Mouse (Mus musculus) CH12.LX (cell line): Measurements from ENCODE around the gene Myoc. TPM values are rescaled to one million over a fixed set of nuclear protein-coding genes. Genes with fewer than 3 reads are reported as not detected.
"Not testable (repeated sequence)": the region's sequence is repeated elsewhere in the genome, so short reads cannot be mapped to it uniquely, and the experiment has no call there.

ENCODE experiments used
- DNase-seq: peaks from one replicate; pipeline ENCODE4 v3.0.0-alpha.2; 2013; ENCODE audit errors: extremely low read depth
- H3K27ac ChIP-seq: 2 replicates; pipeline ENCODE4 v1.5.1; 2012; ENCODE audit warnings: low read depth, mild to moderate bottlenecking, control low read depth, moderate library complexity; ENCODE audit not compliant: insufficient read depth
- H3K27me3 ChIP-seq: replicated peaks from 2 replicates; pipeline ENCODE3; 2012; ENCODE audit warnings: inconsistent platforms
- H3K36me3 ChIP-seq, 2 experiments: replicated peaks in 1 of 2; 2 replicates each; pipeline versions ENCODE3 to v1.6.1; 2012; ENCODE audit warnings: inconsistent platforms in 1 of 2, low read length in 1 of 2, mild to moderate bottlenecking in 1 of 2, mixed read lengths in 1 of 2, moderate library complexity in 1 of 2; ENCODE audit not compliant: control insufficient read depth in 1 of 2, insufficient read depth in 1 of 2
- H3K4me1 ChIP-seq, 2 experiments: 2 replicates each; pipeline ENCODE4 v1.6.1; 2012; ENCODE audit warnings: inconsistent platforms in 1 of 2, moderate library complexity in 1 of 2; ENCODE audit not compliant: insufficient read depth in 2 of 2, control insufficient read depth in 1 of 2
- H3K4me2 ChIP-seq: 2 replicates; pipeline ENCODE4 v1.6.1; 2012; ENCODE audit warnings: low read depth, mild to moderate bottlenecking, control low read depth; ENCODE audit not compliant: poor library complexity, insufficient read depth, severe bottlenecking
- H3K4me3 ChIP-seq, 3 experiments: fragments of 150-350 bp in 1 of 3; sonication (generic) in 1 of 3; replicated peaks in 1 of 3; 2 replicates each; pipeline versions ENCODE3 to v1.5.1; 2011 to 2012; ENCODE audit warnings: low read depth in 2 of 3, low read length in 2 of 3, mild to moderate bottlenecking in 2 of 3, moderate library complexity in 2 of 3, control low read depth in 1 of 3, improper control_type of control experiment in 1 of 3, inconsistent platforms in 1 of 3, mixed read lengths in 1 of 3; ENCODE audit not compliant: poor library complexity in 1 of 3
- H3K79me2 ChIP-seq: replicated peaks from 2 replicates; pipeline ENCODE4 v1.6.1; 2012; ENCODE audit warnings: mild to moderate bottlenecking, moderate library complexity; ENCODE audit not compliant: control insufficient read depth, poor library complexity, insufficient read depth, severe bottlenecking; ENCODE audit errors: extremely low read depth
- H3K9ac ChIP-seq: 2 replicates; pipeline ENCODE4 v1.6.1; 2012; ENCODE audit warnings: low read depth, mild to moderate bottlenecking, control low read depth, moderate library complexity; ENCODE audit not compliant: insufficient read depth
- H3K9me3 ChIP-seq: replicated peaks from 2 replicates; pipeline ENCODE3; 2012; ENCODE audit warnings: low read length, inconsistent platforms, mixed read lengths
- CHD2 ChIP-seq: IDR thresholded peaks from 2 replicates; pipeline ENCODE4 v1.6.1; 2011; ENCODE audit warnings: low read length, improper control_type of control experiment
- CTCF ChIP-seq, 2 experiments: IDR thresholded peaks in 1 of 2; conservative IDR thresholded peaks in 1 of 2; 2 replicates each; pipeline ENCODE4 v1.5.1; 2011 to 2012; ENCODE audit warnings: low read depth in 2 of 2, low read length in 2 of 2, improper control_type of control experiment in 1 of 2, inconsistent platforms in 1 of 2, mild to moderate bottlenecking in 1 of 2, moderate library complexity in 1 of 2
- ELF1 ChIP-seq: IDR thresholded peaks from 2 replicates; pipeline ENCODE4 v1.6.1; 2014; ENCODE audit warnings: low read depth, mild to moderate bottlenecking, inconsistent platforms, low read length, improper control_type of control experiment
- HCFC1 ChIP-seq: IDR thresholded peaks from 2 replicates; pipeline ENCODE4 v1.6.1; 2012; ENCODE audit warnings: low read depth, mild to moderate bottlenecking, inconsistent platforms, low read length, improper control_type of control experiment
- JUND ChIP-seq: conservative IDR thresholded peaks from 2 replicates; pipeline ENCODE4 v1.6.1; 2011; ENCODE audit warnings: low read depth, low read length, improper control_type of control experiment
- KAT2A ChIP-seq: IDR thresholded peaks from 2 replicates; pipeline ENCODE4 v1.6.1; 2012; ENCODE audit warnings: low read length, improper control_type of control experiment, inconsistent platforms; ENCODE audit not compliant: insufficient replicate concordance
- MAFK ChIP-seq: IDR thresholded peaks from 2 replicates; pipeline ENCODE4 v1.6.1; 2011; ENCODE audit warnings: low read length, improper control_type of control experiment; ENCODE audit not compliant: insufficient replicate concordance
- MAZ ChIP-seq: IDR thresholded peaks from 2 replicates; pipeline ENCODE4 v1.6.1; 2012; ENCODE audit warnings: low read depth, mild to moderate bottlenecking, inconsistent platforms, low read length, improper control_type of control experiment, moderate library complexity
- MYC ChIP-seq: IDR thresholded peaks from 2 replicates; pipeline ENCODE4 v1.6.1; 2011; ENCODE audit warnings: low read depth, mild to moderate bottlenecking, improper control_type of control experiment, low read length
- NRF1 ChIP-seq: IDR thresholded peaks from 2 replicates; pipeline ENCODE4 v1.6.1; 2014; ENCODE audit warnings: low read depth, mild to moderate bottlenecking, inconsistent platforms, low read length, improper control_type of control experiment, moderate library complexity
- SIN3A ChIP-seq: IDR thresholded peaks from 2 replicates; pipeline ENCODE4 v1.6.1; 2012; ENCODE audit warnings: low read length, improper control_type of control experiment, inconsistent platforms
- SMC3 ChIP-seq: IDR thresholded peaks from 2 replicates; pipeline ENCODE4 v1.6.1; 2011; ENCODE audit warnings: low read depth, low read length, improper control_type of control experiment
- TBP ChIP-seq: conservative IDR thresholded peaks from 2 replicates; pipeline ENCODE4 v1.6.1; 2011; ENCODE audit warnings: low read depth, low read length, improper control_type of control experiment
- TCF12 ChIP-seq: IDR thresholded peaks from 2 replicates; pipeline ENCODE4 v1.6.1; 2014; ENCODE audit warnings: low read depth, mild to moderate bottlenecking, inconsistent platforms, low read length, improper control_type of control experiment
- UBTF ChIP-seq: IDR thresholded peaks from 2 replicates; pipeline ENCODE4 v1.6.1; 2012; ENCODE audit warnings: low read depth, mild to moderate bottlenecking, inconsistent platforms, low read length, improper control_type of control experiment, moderate library complexity
- ZC3H11A ChIP-seq: IDR thresholded peaks from 2 replicates; pipeline ENCODE4 v1.6.1; 2012; ENCODE audit warnings: low read depth, mild to moderate bottlenecking, inconsistent platforms, low read length, improper control_type of control experiment
- ZNF384 ChIP-seq: IDR thresholded peaks from 2 replicates; pipeline ENCODE4 v1.6.1; 2012; ENCODE audit warnings: low read depth, low read length, improper control_type of control experiment, inconsistent platforms
- dilution Hi-C: fragments of 300-500 bp; cut with MboI; formaldehyde crosslinking; loops from 2 replicates; pipeline ENCODE4 v1.14.3; 2020; ENCODE audit warnings: low sequenced_read_pairs; ENCODE audit not compliant: extremely low pct_unique_long_range_greater_than_20kb, extremely low pct_ligation_motif_present
- in situ Hi-C: fragments of 300-500 bp; cut with MboI; formaldehyde crosslinking; loops from 3 replicates; pipeline ENCODE4 v1.14.3; 2019; ENCODE audit warnings: low sequenced_read_pairs, low pct_ligation_motif_present, low pct_unique_long_range_greater_than_20kb, mixed read lengths
- polyA plus RNA-seq: library from polyadenylated mRNA; unstranded; fragments of >175 nt; gene quantifications from 2 replicates; pipeline ENCODE4 v1.2.1, GENCODE M21; 2012; ENCODE audit warnings: low read depth; ENCODE audit not compliant: insufficient read length
- total RNA-seq, 2 experiments: library from RNA; depleted of rRNA; stranded (reverse); fragments of 300-350 nt in 1 of 2; fragments of >200 nt in 1 of 2; gene quantifications; 2 replicates each; pipeline ENCODE4 v1.2.3; 2012 to 2014

Myoc gene
- total and polyA plus RNA-seq, 3 experiments = not detected

GRCm38 (mm10) chr1:162623895-162624294 is 15.1 kb upstream of the Myoc start:
- no peak for DNase-seq
- Histone ChIP-seq H3K4me3 (no peak overlapping the region), H3K4me2 (no peak overlapping the region), H3K4me1 (peaks cover 0 to 4% of the 10 kb centered on the region in 2 experiments; a peak in 1 of 4 replicates), H3K79me2 (no peaks in the 10 kb centered on the region), H3K9ac (no peak overlapping the region), H3K9me3 (no peaks in the 10 kb centered on the region), H3K27ac (no peak overlapping the region), H3K36me3 (no peaks in the 10 kb centered on the region), H3K27me3 (no peaks in the 10 kb centered on the region)
- no peak for TF ChIP-seq SIN3A
- no peak for TF ChIP-seq JUND
- TF ChIP-seq TCF12 = no peak
- TF ChIP-seq CHD2 = no peak
- no peak for TF ChIP-seq ELF1
- TF ChIP-seq MAFK = no peak
- no peak for TF ChIP-seq MAZ
- no peak for TF ChIP-seq SMC3
- no peak for TF ChIP-seq TBP
- TF ChIP-seq KAT2A = no peak
- no peak for TF ChIP-seq CTCF (conservative IDR thresholded peaks at IDR 0.05 in 1 of 2, IDR thresholded peaks at IDR 0.05 in 1 of 2; ENCODE audit: low read depth in 2 of 2, low read length in 2 of 2)
- TF ChIP-seq ZC3H11A = no peak
- TF ChIP-seq MYC = no peak
- no peak for TF ChIP-seq UBTF
- no peak for TF ChIP-seq HCFC1
- in situ Hi-C loops (no loop called here), dilution Hi-C loops (no loop called here)

- Histone ChIP-seq H3K27me3 (no peaks in the 10 kb centered on the region), H3K4me1 (peaks cover 0 to 4% of the 10 kb centered on the region in 2 experiments; a peak in 1 of 4 replicates), H3K27ac (no peak overlapping the region), H3K9ac (no peak overlapping the region), H3K79me2 (no peaks in the 10 kb centered on the region), H3K4me3 (no peak overlapping the region), H3K4me2 (no peak overlapping the region), H3K9me3 (no peaks in the 10 kb centered on the region), H3K36me3 (no peaks in the 10 kb centered on the region)
- dilution Hi-C loops (no loop called here), in situ Hi-C loops (no loop called here)
- DNase-seq = peak; percentile 13
- TF ChIP-seq NRF1 = no peak
- TF ChIP-seq ZNF384 = peak; percentile 66
Measured at GRCm38 (mm10) chr1:162625229-162625628, 13.7 kb upstream of the Myoc start.

- H3K4me3 ChIP-seq, H3K36me3 ChIP-seq, H3K9ac ChIP-seq, H3K79me2 ChIP-seq, H3K27ac ChIP-seq, H3K4me2 ChIP-seq, dilution Hi-C loops, H3K4me1 ChIP-seq, DNase-seq, in situ Hi-C loops, H3K27me3 ChIP-seq, H3K9me3 ChIP-seq: not testable (repeated sequence)
Measured at GRCm38 (mm10) chr1:162627821-162628220, 11.1 kb upstream of the Myoc start.

GRCm38 (mm10) chr1:162628326-162628725 is 10.6 kb upstream of the Myoc start:
- H3K27ac ChIP-seq, H3K36me3 ChIP-seq, H3K27me3 ChIP-seq, DNase-seq, H3K9me3 ChIP-seq, H3K4me1 ChIP-seq, dilution Hi-C loops, H3K79me2 ChIP-seq, H3K4me3 ChIP-seq, in situ Hi-C loops, H3K4me2 ChIP-seq, H3K9ac ChIP-seq: not testable (repeated sequence)
